ENCODE assay signal across 13 mouse cellular contexts in genomic region chr11:95072136-95072535, GRCm38 (mm10). TPM values are rescaled to one million over a fixed set of nuclear protein-coding genes. Genes with fewer than 3 reads are reported as not detected.
DNase-seq lines count a peak whose midpoint lies in the region; ATAC-seq and TF ChIP-seq lines count a peak whose summit lies in the region.
"Had no signal": no experiment of that assay in that cellular context is flagged by ENCODE, and none has a peak within 500 bp of the region (broad histone marks: within the 10 kb centered on the region; RNA-seq: fewer than 3 reads in every experiment).

No protein-coding gene starts in this region.

- DNase-seq in heart, adult 11 months, result peak; percentile 87
- DNase-seq in heart, adult 8-10 months (ENCODE audit: low spot score), result no peak
- no peak for DNase-seq in kidney, adult 2 months
- peak; percentile 51 for DNase-seq in 3134 (ENCODE audit: extremely low read depth, insufficient read length, low spot score)
- no peak for DNase-seq in embryonic facial prominence, embryonic 10.5 days (ENCODE audit: low spot score)
- DNase-seq: thymus, postnatal 4 days had no signal

- no peaks in the 10 kb centered on the region for H3K36me3 ChIP-seq in kidney, embryonic 15.5 days
- no peaks in the 10 kb centered on the region for H3K36me3 ChIP-seq in kidney, adult 2 months (ENCODE audit: control insufficient read depth, insufficient read depth, low read length)
- peaks cover 3% of the 10 kb centered on the region; the same call in 1 of the 2 replicates for H3K36me3 ChIP-seq in embryonic facial prominence, embryonic 10.5 days (replicated peaks)
- H3K36me3 ChIP-seq in neural tube, embryonic 15.5 days, result no peaks in the 10 kb centered on the region
- H3K36me3 ChIP-seq: hindbrain, embryonic 13.5 days; limb, embryonic 12.5 days; midbrain, embryonic 12.5 days had no signal

- H3K9ac ChIP-seq in kidney, embryonic 15.5 days, result no peak overlapping the region
- no peak overlapping the region for H3K9ac ChIP-seq in neural tube, embryonic 15.5 days (replicated peaks)
- H3K9ac ChIP-seq: hindbrain, embryonic 13.5 days; limb, embryonic 12.5 days; midbrain, embryonic 12.5 days had no signal

- TF ChIP-seq POLR2A in kidney, adult 2 months (IDR thresholded peaks at IDR 0.05; ENCODE audit: low read depth, low read length), result no peak

- peaks cover 17% of the 10 kb centered on the region for H3K27me3 ChIP-seq in kidney, embryonic 15.5 days
- H3K27me3 ChIP-seq in kidney, adult 2 months (replicated peaks; ENCODE audit: control insufficient read depth, insufficient read depth, low read length), result no peaks in the 10 kb centered on the region
- peaks cover 45% of the 10 kb centered on the region for H3K27me3 ChIP-seq in embryonic facial prominence, embryonic 10.5 days (replicated peaks; ENCODE audit: low read depth, poor library complexity, severe bottlenecking)
- H3K27me3 ChIP-seq in neural tube, embryonic 15.5 days (replicated peaks), result peaks cover 13% of the 10 kb centered on the region

- peaks cover 70% of the 10 kb centered on the region for H3K4me1 ChIP-seq in kidney, embryonic 15.5 days
- H3K4me1 ChIP-seq in kidney, adult 2 months (ENCODE audit: control insufficient read depth, insufficient read depth, low read length), result peaks cover 16% of the 10 kb centered on the region
- peaks cover 74% of the 10 kb centered on the region for H3K4me1 ChIP-seq in embryonic facial prominence, embryonic 10.5 days
- H3K4me1 ChIP-seq in neural tube, embryonic 15.5 days, result peaks cover 54% of the 10 kb centered on the region

- H3K4me2 ChIP-seq in kidney, embryonic 15.5 days, result 0 out of 2 replicates have a peak overlapping the region, but pooled peaks have one; percentile 3
- no peak overlapping the region for H3K4me2 ChIP-seq in neural tube, embryonic 15.5 days
- H3K4me2 ChIP-seq: hindbrain, embryonic 13.5 days; limb, embryonic 12.5 days; midbrain, embryonic 12.5 days had no signal

- no peak for ATAC-seq in kidney, embryonic 15.5 days (replicated peaks; ENCODE audit: low FRiP score)
- no peak for ATAC-seq in neural tube, embryonic 15.5 days (ENCODE audit: low FRiP score)
- ATAC-seq: forebrain, embryonic 16.5 days had no signal

- no peak overlapping the region for H3K27ac ChIP-seq in kidney, embryonic 15.5 days
- H3K27ac ChIP-seq in kidney, adult 2 months (ENCODE audit: insufficient read depth, low read depth, low read length), result no peak overlapping the region
- peak overlapping the region; percentile 54; the same call in 1 of the 2 replicates for H3K27ac ChIP-seq in embryonic facial prominence, embryonic 10.5 days (replicated peaks)
- H3K27ac ChIP-seq in neural tube, embryonic 15.5 days (replicated peaks), result no peak overlapping the region
- H3K27ac ChIP-seq: hindbrain, embryonic 13.5 days; limb, embryonic 12.5 days; midbrain, embryonic 12.5 days had no signal

- WGBS in kidney, embryonic 15.5 days, result 75% methylated on average over 8 of the region's 8 CpGs
- WGBS in kidney, adult 2 months, result 83% methylated on average over 8 of the region's 8 CpGs
- 68% methylated on average over 8 of the region's 8 CpGs for WGBS in embryonic facial prominence, embryonic 10.5 days
- WGBS in neural tube, embryonic 15.5 days, result 72% methylated on average over 8 of the region's 8 CpGs

- no peak overlapping the region for H3K4me3 ChIP-seq in kidney, embryonic 15.5 days (replicated peaks)
- H3K4me3 ChIP-seq in kidney, adult 2 months (ENCODE audit: insufficient read depth, low read depth, low read length), result no peak overlapping the region
- H3K4me3 ChIP-seq in embryonic facial prominence, embryonic 10.5 days, result no peak overlapping the region
- no peak overlapping the region for H3K4me3 ChIP-seq in neural tube, embryonic 15.5 days (replicated peaks)
- H3K4me3 ChIP-seq: hindbrain, embryonic 13.5 days; limb, embryonic 12.5 days; midbrain, embryonic 12.5 days had no signal

- H3K9me3 ChIP-seq in kidney, embryonic 15.5 days (replicated peaks), result no peaks in the 10 kb centered on the region
- no peaks in the 10 kb centered on the region for H3K9me3 ChIP-seq in embryonic facial prominence, embryonic 10.5 days
- H3K9me3 ChIP-seq in neural tube, embryonic 15.5 days (replicated peaks), result no peaks in the 10 kb centered on the region
- H3K9me3 ChIP-seq: hindbrain, embryonic 13.5 days; limb, embryonic 12.5 days; midbrain, embryonic 12.5 days had no signal

- TF ChIP-seq CTCF in kidney, adult 2 months (conservative IDR thresholded peaks at IDR 0.05; ENCODE audit: insufficient read depth, insufficient read length, low read depth, low read length), result no peak

RNA-seq across cellular contexts. Expression of gene Itga3, which starts 4.5 kb away (rescaled TPM):
- total RNA-seq in heart, adult 8-10 months (2022), result 10 to 100 TPM in 1 of 4 experiments, 1 to 10 TPM in 3; 9.1 to 10.3 (median 9.8) TPM
- polyA plus RNA-seq in kidney, embryonic 15.5 days (2015; fragmentation: Nextera tagmentation; extraction: Ambion mirVana), result 21.0 and 22.9 TPM in 2 replicates
- 48.2 and 55.4 TPM in 2 replicates for polyA plus RNA-seq in kidney, adult 2 months (2012; rRNA removed)
- 11.5 and 12.2 TPM in 2 replicates for polyA plus RNA-seq in embryonic facial prominence, embryonic 10.5 days (2016; fragmentation: Nextera tagmentation; extraction: Ambion mirVana)
- 17.7 and 20.3 TPM in 2 replicates for polyA plus RNA-seq in neural tube, embryonic 15.5 days (2015; fragmentation: Nextera tagmentation; extraction: Ambion mirVana)

RNA-seq across cellular contexts. Expression of gene Pdk2, which starts 31.0 kb away (rescaled TPM):
- 100 to 1,000 TPM; 469 to 545 (median 504) TPM for total RNA-seq in heart, adult 8-10 months (2022)
- polyA plus RNA-seq in kidney, embryonic 15.5 days (2015; fragmentation: Nextera tagmentation; extraction: Ambion mirVana), result 49.4 and 56.2 TPM in 2 replicates
- polyA plus RNA-seq in kidney, adult 2 months (2012; rRNA removed), result 430 and 469 TPM in 2 replicates
- polyA plus RNA-seq in embryonic facial prominence, embryonic 10.5 days (2016; fragmentation: Nextera tagmentation; extraction: Ambion mirVana), result 12.9 and 16.0 TPM in 2 replicates
- polyA plus RNA-seq in neural tube, embryonic 15.5 days (2015; fragmentation: Nextera tagmentation; extraction: Ambion mirVana), result 24.9 and 27.1 TPM in 2 replicates

RNA-seq across cellular contexts. Expression of gene Dlx3, which starts 47.8 kb away (rescaled TPM):
- total RNA-seq in heart, adult 8-10 months (2022), result not detected
- 0.78 and 2.5 TPM in 2 replicates for polyA plus RNA-seq in kidney, embryonic 15.5 days (2015; fragmentation: Nextera tagmentation; extraction: Ambion mirVana)
- 0.05 and 0.10 TPM in 2 replicates for polyA plus RNA-seq in kidney, adult 2 months (2012; rRNA removed)
- 29.8 and 31.3 TPM in 2 replicates for polyA plus RNA-seq in embryonic facial prominence, embryonic 10.5 days (2016; fragmentation: Nextera tagmentation; extraction: Ambion mirVana)
- polyA plus RNA-seq in neural tube, embryonic 15.5 days (2015; fragmentation: Nextera tagmentation; extraction: Ambion mirVana), result 0.28 and 0.50 TPM in 2 replicates
- total RNA-seq: left cerebral cortex, adult 18-20 months had no signal

Comparison
In these comparisons a context has a peak if more than half of its experiments do, and no peak if none do; other contexts are left out.
1. DNase-seq: peak in heart, adult 11 months (single experiment) and 3134 (single experiment); none in heart, adult 8-10 months (single experiment), kidney, adult 2 months (single experiment) and embryonic facial prominence, embryonic 10.5 days (single experiment).